Mouse (Mus musculus) ES-E14 (cell line): Measurements from ENCODE around the gene Clcnka. TPM values are rescaled to one million over a fixed set of nuclear protein-coding genes. Genes with fewer than 3 reads are reported as not detected.
A peak's percentile ranks its signal among the peaks of the same experiment; 100 is the strongest.

Source experiments
- DNase-seq: peaks from one replicate; pipeline ENCODE4 v3.0.0-alpha.2; 2013; ENCODE audit warnings: low read depth, low spot score
- H3K27ac ChIP-seq: 2 replicates; pipeline ENCODE4 v1.5.1; 2012; ENCODE audit warnings: low read depth, mild to moderate bottlenecking, low read length, moderate library complexity, mixed read lengths; ENCODE audit not compliant: poor library complexity, insufficient read depth, severe bottlenecking
- H3K36me3 ChIP-seq: 2 replicates; pipeline ENCODE4 v1.6.1; 2012; ENCODE audit warnings: mild to moderate bottlenecking, low read length, moderate library complexity, mixed read lengths; ENCODE audit not compliant: control insufficient read depth, poor library complexity, insufficient read depth, severe bottlenecking
- H3K4me1 ChIP-seq, 2 experiments: fragments of 150-350 bp in 1 of 2; sonication (generic) in 1 of 2; 2 replicates each; pipeline ENCODE4 v1.6.1; 2012; ENCODE audit warnings: low read length in 2 of 2, mild to moderate bottlenecking in 1 of 2, mixed read lengths in 1 of 2; ENCODE audit not compliant: control insufficient read depth in 2 of 2, insufficient read depth in 2 of 2, poor library complexity in 1 of 2
- H3K4me3 ChIP-seq, 2 experiments: fragments of 150-350 bp in 1 of 2; sonication (generic) in 1 of 2; 2 replicates each; pipeline ENCODE4 v1.5.1; 2012; ENCODE audit warnings: low read length in 2 of 2, low read depth in 1 of 2, mild to moderate bottlenecking in 1 of 2, mixed read lengths in 1 of 2; ENCODE audit not compliant: insufficient read depth in 1 of 2, poor library complexity in 1 of 2, severe bottlenecking in 1 of 2
- H3K9ac ChIP-seq: 2 replicates; pipeline ENCODE4 v1.6.1; 2012; ENCODE audit warnings: low read depth, mild to moderate bottlenecking, low read length, mixed read lengths; ENCODE audit not compliant: poor library complexity, insufficient read depth, severe bottlenecking
- H3K9me3 ChIP-seq: fragments of 150-350 bp; sonication (generic); 2 replicates; pipeline ENCODE4 v1.6.1; 2012; ENCODE audit warnings: low read depth, mild to moderate bottlenecking, low read length; ENCODE audit not compliant: control insufficient read depth, insufficient read depth
- CHD2 ChIP-seq: IDR thresholded peaks from 2 replicates; pipeline ENCODE4 v1.6.1; 2014; ENCODE audit warnings: mild to moderate bottlenecking, low read depth, low read length, inconsistent platforms
- HCFC1 ChIP-seq: IDR thresholded peaks from 2 replicates; pipeline ENCODE4 v1.6.1; 2012; ENCODE audit warnings: low read length, inconsistent platforms, borderline replicate concordance; ENCODE audit not compliant: insufficient read depth
- MAFK ChIP-seq: IDR thresholded peaks from 2 replicates; pipeline ENCODE4 v1.6.1; 2014; ENCODE audit warnings: mild to moderate bottlenecking, low read depth, low read length, inconsistent platforms; ENCODE audit not compliant: insufficient read depth
- ZC3H11A ChIP-seq: IDR thresholded peaks from 2 replicates; pipeline ENCODE4 v1.6.1; 2012; ENCODE audit warnings: low read depth, mild to moderate bottlenecking, inconsistent platforms, low read length, borderline replicate concordance
- ZNF384 ChIP-seq: IDR thresholded peaks from 2 replicates; pipeline ENCODE4 v1.6.1; 2012; ENCODE audit warnings: low read depth, low read length, inconsistent platforms
- in situ Hi-C, 2 experiments: fragments of 600-800 bp; cut with MboI; formaldehyde crosslinking; loops; one replicate each; pipeline ENCODE4 v1.15.1; 2025; ENCODE audit warnings: low sequenced_read_pairs in 2 of 2, inconsistent platforms in 1 of 2; ENCODE audit not compliant: unreplicated experiment in 2 of 2
- total RNA-seq: library from RNA; depleted of rRNA; stranded (reverse); fragments of 300-350 nt; gene quantifications from 2 replicates; pipeline ENCODE4 v1.2.3, GENCODE M21; 2012

Gene Clcnka
- total RNA-seq, 1 experiment = 0.62 TPM

DNA sequence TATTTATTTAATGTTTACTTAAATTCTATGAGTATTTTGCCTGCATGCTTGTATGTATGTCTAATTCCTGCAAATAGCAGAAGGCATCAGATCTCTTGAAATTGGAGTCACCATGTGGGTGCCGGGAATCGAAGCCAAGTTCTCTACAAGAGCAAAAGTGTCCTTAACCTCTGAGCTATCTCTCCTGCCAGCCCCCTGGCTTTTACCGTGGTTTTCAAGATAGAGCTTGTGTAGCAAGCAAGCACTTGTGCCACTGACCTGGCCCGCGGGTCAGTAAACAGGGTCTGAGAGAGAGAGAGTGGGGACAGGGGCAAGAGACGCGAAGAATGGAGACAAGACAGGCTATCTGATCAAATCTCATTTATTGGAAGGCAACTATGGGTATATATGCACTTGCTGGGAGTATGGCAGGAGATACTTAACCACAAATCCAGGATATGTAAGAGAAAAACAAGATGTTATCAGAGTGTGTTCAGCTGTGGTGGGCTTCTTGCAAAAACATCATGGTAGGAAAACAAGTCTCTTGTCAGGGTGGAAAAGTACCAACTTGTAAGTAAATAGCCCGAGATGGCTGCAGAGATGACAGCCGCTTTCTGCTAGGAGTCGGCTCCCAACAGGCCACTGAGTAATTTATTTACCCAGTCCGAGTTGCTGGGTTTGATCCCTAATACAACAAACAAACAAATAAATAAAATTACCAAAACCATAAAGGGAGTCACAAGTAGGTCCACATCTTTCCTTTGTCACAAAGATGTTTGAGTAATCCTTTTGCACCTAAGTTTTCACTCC lies 45.3 kb upstream of the Clcnka start:
- peaks cover under 1 to 10% of the 10 kb centered on the region in 2 experiments; a peak in 2 of 4 replicates for H3K4me1 ChIP-seq
- peaks cover 5% of the 10 kb centered on the region; the same call in 1 of the 2 replicates for H3K36me3 ChIP-seq
- TF ChIP-seq ZC3H11A (no peak), CHD2 (no peak), MAFK (no peak), ZNF384 (no peak), HCFC1 (no peak)
- H3K9me3 ChIP-seq = no peaks in the 10 kb centered on the region
- H3K27ac ChIP-seq = no peak overlapping the region
- in situ Hi-C loops = no loop called here
- H3K4me3 ChIP-seq = peak overlapping the region; percentile 61 to 91
- peak overlapping the region; percentile 62; the same call in 1 of the 2 replicates for H3K9ac ChIP-seq
- no peak for DNase-seq

DNA sequence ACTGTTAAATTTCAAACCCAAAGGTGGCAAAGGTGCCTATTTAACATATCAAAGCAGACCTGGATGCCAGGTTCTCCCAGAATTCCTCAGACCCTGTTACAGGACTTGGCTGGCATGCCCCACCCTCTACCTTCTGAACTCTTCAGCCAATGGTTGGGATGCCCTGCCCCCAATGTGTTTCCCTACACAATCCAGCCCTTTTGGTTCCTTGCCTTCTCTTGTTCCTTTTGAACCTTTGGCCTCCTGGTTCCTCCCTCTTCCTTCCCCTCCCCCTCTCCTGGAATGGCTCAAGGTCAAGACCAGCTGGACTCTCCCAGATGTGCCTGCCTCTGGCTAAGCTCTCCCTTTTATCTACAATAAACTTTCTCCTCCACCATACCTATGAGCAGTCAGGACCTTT lies 42.4 kb upstream of the Clcnka start:
- Histone ChIP-seq H3K9ac (no peak overlapping the region), H3K4me3 (no peak overlapping the region), H3K36me3 (no peaks in the 10 kb centered on the region), H3K9me3 (no peaks in the 10 kb centered on the region), H3K4me1 (peaks cover 2 to 12% of the 10 kb centered on the region in 2 experiments; a peak in 2 of 4 replicates), H3K27ac (0 out of 2 replicates have a peak overlapping the region, but pooled peaks have one; percentile 2)
- no peak for TF ChIP-seq MAFK
- TF ChIP-seq ZC3H11A = no peak
- TF ChIP-seq CHD2 = no peak
- TF ChIP-seq ZNF384 = no peak
- no peak for TF ChIP-seq HCFC1
- in situ Hi-C loops = no loop called here
- peak; percentile 83 for DNase-seq

- Histone ChIP-seq H3K36me3 (no peaks in the 10 kb centered on the region), H3K9me3 (no peaks in the 10 kb centered on the region), H3K4me3 (no peak overlapping the region), H3K27ac (peak overlapping the region; percentile 80), H3K9ac (no peak overlapping the region; the same call in 1 of the 2 replicates), H3K4me1 (peaks cover 2 to 8% of the 10 kb centered on the region in 2 experiments; a peak in 2 of 4 replicates)
- in situ Hi-C loops = no loop called here
- no peak for DNase-seq
- TF ChIP-seq ZNF384 (peak; percentile 65; the same call in 1 of the 2 replicates), HCFC1 (no peak)
Observed at GRCm38 (mm10) chr4:141439083-141439803, 40.7 kb upstream of the Clcnka start.

- in situ Hi-C loops = no loop called here
Observed at GRCm38 (mm10) chr4:141435974-141436373, 37.5 kb upstream of the Clcnka start, which contains the start of gene Srarp. Gene Srarp (minus strand): TSS chr4:141436105.

More at GRCm38 (mm10) chr4:141435974-141436373, 37.5 kb upstream of the Clcnka start, which contains the start of gene Srarp:
- H3K27ac ChIP-seq = no peak within 1 kb of the TSS
- H3K9ac ChIP-seq = no peak within 1 kb of the TSS
- no peak within 1 kb of the TSS for H3K4me3 ChIP-seq
- peaks cover 2 to 6% of the 10 kb centered on the region in 2 experiments; a peak in 2 of 4 replicates for H3K4me1 ChIP-seq
- DNase-seq = no peak
- H3K36me3 ChIP-seq = no peaks in the 10 kb centered on the region
- H3K9me3 ChIP-seq = no peaks in the 10 kb centered on the region
- TF ChIP-seq CHD2 = no peak
- no peak for TF ChIP-seq ZNF384
- TF ChIP-seq ZC3H11A = no peak
- TF ChIP-seq MAFK = no peak
- TF ChIP-seq HCFC1 = no peak
